Mouse (Mus musculus) spleen, postnatal 36 days (tissue): Measurements from ENCODE around the gene Usp3.

Experiments used
- DNase-seq, 2 experiments: peaks; one replicate each; pipeline ENCODE4 v3.0.0; 2022; ENCODE audit warnings: low spot score in 2 of 2, mixed read lengths in 1 of 2

Usp3 gene

DNA sequence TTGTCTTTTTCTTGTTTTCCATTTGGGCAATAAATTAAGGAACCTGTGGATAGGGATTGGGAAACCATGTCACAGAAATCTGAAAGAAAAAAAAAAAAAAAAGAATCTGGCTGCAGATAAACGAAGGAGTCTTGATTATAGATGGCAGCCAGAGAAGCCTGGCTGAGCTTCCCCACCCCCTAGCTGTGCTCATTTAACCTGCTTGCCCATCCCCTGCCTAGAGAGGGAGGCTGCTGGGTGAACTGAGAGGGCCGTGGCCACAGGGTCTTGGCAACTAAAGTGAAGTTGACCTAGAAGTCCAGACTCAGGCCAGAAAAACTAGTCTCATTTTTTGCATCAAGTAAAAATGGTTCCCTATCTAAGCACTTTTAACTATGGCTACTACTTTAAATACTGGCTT lies 82.0 kb downstream of the Usp3 start:
- peak in 1 of 2 experiments; percentile 32 for DNase-seq

GRCm38 (mm10) chr9:66510351-66510841 lies 82.5 kb downstream of the Usp3 start:
- no peak for DNase-seq

GRCm38 (mm10) chr9:66508890-66509399 lies 84.0 kb downstream of the Usp3 start:
- no peak for DNase-seq

- DNase-seq = no peak
These were observed 85.3 kb downstream of the Usp3 start for GRCm38 (mm10) chr9:66507684-66508083.

DNA sequence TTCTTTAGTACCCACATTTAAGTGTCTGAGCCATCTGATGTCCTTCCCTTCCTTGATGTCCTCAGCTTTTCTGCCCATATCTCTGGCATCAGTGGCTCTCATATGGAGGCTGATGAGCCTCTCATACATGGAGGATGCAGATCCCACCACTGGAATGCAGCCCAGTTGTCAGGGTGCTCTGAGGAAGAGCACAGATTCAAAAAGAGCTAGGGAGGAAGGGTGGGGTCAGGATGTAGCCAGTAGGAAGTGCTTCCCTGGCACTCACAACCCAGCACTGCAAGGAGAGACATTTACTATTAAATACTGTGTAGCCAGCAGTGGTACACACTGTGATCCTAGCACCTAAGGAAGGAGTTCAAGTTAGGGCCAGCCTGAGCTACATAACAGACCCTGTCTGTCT lies 86.5 kb downstream of the Usp3 start:
- no peak for DNase-seq

- no peak for DNase-seq
These were observed 86.9 kb downstream of the Usp3 start for GRCm38 (mm10) chr9:66506011-66506410.

GRCm38 (mm10) chr9:66505141-66505917 lies 87.6 kb downstream of the Usp3 start:
- peak; percentile 71 to 84 for DNase-seq

DNA sequence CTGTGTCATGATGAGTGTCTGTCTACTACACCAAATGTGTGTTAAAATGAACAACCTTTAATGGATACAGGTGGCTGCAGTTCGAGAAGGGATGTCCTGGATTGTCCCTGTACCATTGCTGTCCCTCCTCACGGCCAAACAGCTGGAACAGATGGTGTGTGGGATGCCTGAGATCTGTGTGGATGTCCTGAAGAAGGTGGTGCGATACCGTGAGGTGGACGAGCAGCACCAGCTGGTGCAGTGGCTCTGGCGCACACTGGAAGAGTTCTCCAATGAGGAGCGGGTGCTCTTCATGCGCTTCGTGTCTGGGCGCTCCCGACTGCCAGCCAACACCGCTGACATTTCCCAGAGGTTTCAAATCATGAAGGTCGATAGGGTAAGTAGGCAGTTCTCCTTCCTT lies 88.4 kb downstream of the Usp3 start:
- DNase-seq = no peak

DNA sequence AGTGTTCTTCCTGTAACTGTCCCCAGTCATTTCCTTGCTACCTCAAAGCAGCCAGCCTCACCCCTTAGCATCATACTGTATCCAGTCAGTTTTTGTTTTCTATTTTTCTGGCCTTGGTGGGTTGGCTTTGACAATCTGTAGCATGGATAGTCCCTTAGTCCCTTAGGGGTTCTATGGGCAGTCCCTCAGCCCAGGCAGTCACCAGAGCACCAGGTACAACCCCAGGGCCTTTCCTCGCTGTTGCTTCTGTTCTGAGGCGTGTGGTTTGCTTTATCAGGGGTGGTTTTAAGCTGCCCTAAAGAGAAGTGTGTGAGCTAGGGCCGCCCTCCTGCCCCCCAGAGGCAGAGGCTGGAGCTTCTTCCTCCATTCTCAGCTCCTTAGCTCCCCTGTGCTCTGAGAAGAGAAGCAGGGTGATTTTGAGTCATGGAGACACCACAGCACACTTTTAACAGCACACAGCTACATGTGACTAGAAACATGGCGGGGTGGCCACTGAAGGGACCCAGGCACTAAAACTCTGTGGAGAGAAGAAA lies 89.0 kb downstream of the Usp3 start:
- DNase-seq = peak; percentile 55 to 65

DNA sequence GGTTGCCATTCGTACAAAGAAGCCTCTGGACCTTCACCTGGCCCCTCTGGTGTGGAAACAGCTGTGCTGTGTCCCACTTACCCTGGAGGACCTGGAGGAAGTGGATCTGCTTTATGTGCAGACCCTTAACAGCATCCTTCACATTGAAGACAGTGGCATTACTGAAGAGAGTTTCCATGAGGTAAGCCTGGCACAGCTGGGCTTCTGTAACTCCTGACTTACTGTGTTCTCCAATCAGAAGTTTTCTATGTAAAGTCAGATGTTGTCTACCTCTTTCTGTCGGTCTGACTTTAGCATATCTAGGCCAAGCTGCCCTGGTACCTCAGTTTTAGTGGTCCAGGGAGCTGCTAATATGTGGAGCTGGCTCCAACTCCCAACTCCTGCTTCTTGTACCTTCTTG lies 91.7 kb downstream of the Usp3 start:
- DNase-seq = no peak

DNA sequence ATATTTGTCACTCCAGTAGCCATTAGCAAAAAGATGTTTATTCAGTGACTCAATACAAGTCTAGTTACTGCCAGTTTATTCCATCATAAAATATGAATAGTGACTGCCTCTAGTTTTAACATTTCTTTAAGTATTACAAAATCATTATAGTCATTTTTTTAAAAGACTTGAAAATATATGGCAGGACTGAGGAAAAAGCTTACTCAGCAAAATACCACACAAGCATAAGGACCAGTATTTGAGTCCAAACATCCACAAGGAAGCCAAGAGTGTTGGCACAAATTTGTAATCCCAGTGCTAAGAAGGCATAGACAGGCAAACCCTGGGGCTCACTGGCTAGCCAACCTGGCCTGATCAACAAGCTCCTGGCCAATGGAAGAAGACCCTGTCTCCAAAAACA lies 99.0 kb downstream of the Usp3 start:
- DNase-seq = no peak

DNA sequence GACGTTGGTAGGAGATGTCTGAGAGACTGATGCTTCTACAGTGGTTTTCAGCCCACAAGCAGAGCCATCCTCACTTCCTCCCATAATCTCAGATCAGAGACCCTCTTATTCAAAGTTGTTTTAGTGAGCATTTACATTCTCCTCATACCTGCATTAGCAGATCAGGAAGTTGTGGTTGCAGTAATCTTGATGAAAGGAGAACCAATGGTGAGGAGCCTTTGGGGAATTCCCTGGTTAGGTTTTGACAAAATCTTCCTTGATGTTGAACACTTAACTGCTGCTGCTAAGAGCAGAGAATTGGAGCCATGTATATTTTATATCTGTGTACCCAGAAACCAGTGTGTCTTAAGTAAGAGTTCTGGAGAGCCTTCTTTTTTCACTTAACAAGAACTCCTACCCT lies 100.6 kb downstream of the Usp3 start:
- peak; percentile 47 to 56 for DNase-seq

GRCm38 (mm10) chr9:66488786-66489185 lies 104.2 kb downstream of the Usp3 start:
- DNase-seq = no peak

DNA sequence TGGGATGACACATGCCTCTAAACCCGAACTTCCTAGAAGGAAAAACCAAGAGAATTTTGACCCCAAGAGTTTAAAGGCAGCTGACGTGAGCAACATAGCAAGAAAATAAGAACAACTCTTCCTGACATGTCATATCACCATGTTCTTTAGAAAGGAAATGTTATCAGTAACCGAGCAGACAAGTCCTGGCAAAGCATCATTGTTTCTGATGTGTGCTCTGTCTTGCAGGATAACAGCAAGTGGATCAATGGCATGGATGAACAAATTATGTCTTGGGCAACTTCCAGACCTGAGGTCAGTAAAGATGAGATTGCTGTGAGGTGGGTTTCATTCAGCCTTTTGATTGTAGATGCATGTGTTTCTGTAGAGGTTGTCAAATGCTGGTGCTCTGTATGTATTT lies 109.5 kb downstream of the Usp3 start:
- DNase-seq = no peak

DNA sequence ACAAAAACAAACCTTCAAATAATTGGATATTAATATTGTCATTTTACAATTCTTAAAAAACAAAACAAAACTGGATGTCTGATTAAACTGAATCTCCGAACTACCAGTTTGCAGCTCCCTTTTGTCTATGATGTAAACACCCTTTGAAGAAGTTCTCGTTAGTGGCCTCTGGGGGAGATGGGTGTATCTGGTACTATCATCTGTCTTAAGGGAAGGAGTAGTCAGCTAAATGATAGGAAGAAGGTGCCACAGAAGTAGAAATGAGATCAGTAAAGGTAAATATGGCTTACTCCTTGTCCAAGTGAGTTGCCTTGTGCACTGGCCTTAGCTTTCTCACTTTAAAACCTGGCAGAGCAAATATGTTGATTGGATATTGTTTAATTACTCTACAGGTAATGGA lies 115.2 kb downstream of the Usp3 start:
- DNase-seq = no peak

- DNase-seq = peak; percentile 18 to 20
These were observed 127.9 kb downstream of the Usp3 start for GRCm38 (mm10) chr9:66465087-66465486.
